Mouse (Mus musculus) hematopoietic stem cell, adult 5-6 weeks (primary cell): ENCODE results near the gene Zfp800. TPM values are rescaled to one million over a fixed set of nuclear protein-coding genes. Genes with fewer than 3 reads are reported as not detected.

Source experiments
- ATAC-seq, 2 experiments: fragments of 125-278 bp in 1 of 2; replicated peaks in 1 of 2; 2 replicates each; pipeline ENCODE4 v1.8.0; 2016 to 2017; ENCODE audit warnings: inconsistent platforms in 2 of 2, mild to moderate bottlenecking in 2 of 2, moderate number of reproducible peaks in 2 of 2, low read depth in 1 of 2, moderate TSS enrichment in 1 of 2; ENCODE audit not compliant: low FRiP score in 2 of 2, poor library complexity in 2 of 2, severe bottlenecking in 2 of 2, insufficient read depth in 1 of 2, low TSS enrichment in 1 of 2
- total RNA-seq: library from RNA; stranded (forward); fragments of 172-1452, 232-1000 nt; gene quantifications from 2 replicates; pipeline ENCODE4 v1.2.3, GENCODE M21; 2017

The Zfp800 gene
- total RNA-seq, 1 experiment from 2014 or later = 78.1 TPM

DNA sequence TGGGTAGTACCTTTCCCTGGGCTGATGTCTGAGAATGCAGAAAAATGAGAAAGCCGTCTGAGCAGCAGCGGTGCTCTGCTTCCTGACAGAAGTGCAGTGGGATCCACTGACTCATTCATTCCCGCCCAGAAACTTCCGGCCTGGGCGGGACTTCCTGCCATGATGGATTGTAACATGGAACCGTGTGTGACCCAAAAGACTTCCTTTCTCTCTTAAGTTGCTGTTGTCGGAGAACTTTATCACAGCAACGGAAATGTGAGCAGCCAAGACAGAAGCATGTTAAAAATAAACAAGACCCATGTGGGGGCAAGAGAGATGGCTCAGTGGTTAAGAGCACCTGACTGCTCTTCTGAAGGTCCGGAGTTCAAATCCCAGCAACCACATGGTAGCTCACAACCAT lies 12.2 kb upstream of the Zfp800 start:
- peak; percentile 73 to 92 for ATAC-seq

DNA sequence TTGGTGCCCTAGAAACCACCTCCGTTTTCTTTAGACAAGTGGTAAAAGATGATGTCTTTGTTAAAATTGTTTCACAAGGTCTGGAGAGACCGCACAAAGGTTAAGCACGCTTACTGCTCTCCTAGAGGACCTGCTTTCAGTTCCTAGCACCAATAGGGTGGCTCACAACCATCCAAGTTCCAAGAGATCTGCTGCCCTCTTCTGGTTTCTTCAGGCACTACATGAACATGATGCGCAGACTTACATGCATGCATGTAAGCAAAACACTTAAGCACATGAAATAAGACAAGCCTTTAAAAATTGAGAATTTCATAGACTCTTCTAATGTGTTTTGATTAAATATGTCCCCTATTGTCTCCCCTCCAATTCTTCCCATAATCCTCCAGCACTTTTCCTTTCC lies 2.0 kb upstream of the Zfp800 start:
- no peak for ATAC-seq

DNA sequence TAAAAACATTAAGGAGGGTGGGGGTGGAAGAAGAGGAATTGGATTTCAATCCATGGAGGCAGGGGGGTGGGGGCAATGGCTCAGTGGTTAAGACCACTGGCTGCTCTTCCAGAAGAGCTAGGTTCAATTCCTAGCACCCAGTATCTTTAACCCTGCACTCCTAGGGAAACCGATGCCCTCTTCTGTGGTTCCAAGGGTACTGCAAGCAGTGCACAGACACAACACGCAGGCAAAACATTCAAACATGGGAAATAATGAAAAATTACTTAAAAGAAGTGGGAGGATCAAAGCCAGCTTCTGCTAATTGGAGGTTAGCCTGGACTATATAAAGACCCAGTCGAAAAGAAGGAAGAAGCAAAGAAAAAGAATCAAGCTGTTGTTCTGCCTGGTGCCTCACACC lies 921 bp upstream of the Zfp800 start:
- no peak for ATAC-seq

DNA sequence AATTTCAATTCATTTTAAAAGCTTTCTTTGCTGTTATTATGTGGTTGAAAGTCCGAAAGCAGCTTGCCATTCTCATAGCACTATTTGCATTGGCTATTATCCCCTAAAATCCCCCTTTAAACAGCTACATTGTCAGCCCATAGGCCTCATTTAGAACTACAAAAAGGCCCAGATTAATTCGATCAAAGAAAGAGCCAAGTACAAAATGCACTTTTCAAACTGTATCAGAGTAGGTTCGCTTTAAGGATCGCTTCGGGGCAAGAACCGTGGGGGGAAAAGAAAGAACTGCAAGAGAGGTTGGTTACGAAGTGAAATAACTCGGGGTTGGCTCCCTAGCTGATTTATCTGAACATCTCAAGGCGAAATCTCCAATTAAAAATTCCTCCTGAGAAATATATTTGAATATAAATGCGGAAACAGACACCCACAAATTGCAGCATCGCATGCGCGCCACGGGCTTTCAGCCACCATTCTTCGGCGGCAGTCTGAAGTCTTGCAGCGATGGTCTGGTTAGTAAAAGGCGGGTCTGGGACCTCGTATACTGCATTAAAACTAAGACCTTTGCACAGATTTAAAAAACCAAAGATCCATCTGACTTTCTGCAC lies 850 bp downstream of the Zfp800 start:
- ATAC-seq = peak; percentile 40 to 52

DNA sequence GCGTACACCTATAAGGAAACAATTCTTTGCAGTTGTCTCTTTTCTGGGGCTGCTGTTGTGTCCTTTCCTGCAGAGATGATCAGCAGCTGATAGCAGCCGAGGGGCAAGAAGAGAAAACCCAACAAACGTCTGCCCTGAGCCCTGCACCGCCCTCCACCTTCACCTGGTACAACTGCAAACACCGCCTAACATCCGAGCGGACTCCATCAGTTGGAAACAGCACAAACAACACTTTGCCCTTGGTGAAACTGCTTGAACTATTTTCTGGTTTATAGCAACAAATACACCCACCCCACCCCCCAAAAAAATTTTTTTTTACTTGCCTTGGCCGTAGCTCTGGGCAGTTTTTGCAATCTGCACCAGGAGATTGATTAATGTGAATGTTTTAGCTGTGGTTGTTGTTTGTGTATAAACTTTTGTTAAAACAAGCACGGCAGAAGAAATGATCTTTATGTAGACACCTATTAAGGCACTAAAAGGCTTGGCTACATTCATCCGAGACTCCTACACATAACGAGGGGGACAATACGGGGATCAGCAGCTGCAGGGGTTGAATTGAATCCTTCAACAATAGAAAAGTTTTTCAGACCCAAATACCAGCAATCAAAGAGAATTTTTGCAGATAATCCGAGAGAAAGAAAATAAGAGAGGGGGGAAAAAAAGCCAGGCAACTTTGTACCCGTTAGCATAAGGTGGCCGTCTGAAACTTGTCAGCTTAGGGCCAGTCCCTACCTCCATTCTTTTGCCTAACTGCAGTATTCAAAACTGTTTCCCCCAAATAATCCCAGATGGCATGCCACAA lies 1.6 kb downstream of the Zfp800 start:
- ATAC-seq = no peak

DNA sequence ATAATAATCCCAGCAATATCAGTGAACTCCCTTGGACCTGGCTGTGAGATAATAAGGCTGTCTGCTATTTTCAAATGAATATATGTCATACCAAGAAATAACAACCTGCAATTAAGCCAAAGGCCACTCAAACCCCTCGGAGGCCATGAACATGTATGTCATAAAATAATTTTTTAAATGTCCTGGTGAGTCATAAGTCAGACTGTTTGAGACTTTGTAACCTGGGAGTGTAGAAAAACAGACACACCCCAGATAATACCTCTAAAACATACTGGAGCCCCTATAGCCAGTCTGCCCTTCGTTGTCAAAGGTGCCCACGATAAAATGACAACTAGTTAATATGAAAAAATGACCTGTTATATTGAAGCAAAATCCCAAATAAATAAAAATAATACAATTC lies 8.8 kb downstream of the Zfp800 start:
- ATAC-seq = no peak

DNA sequence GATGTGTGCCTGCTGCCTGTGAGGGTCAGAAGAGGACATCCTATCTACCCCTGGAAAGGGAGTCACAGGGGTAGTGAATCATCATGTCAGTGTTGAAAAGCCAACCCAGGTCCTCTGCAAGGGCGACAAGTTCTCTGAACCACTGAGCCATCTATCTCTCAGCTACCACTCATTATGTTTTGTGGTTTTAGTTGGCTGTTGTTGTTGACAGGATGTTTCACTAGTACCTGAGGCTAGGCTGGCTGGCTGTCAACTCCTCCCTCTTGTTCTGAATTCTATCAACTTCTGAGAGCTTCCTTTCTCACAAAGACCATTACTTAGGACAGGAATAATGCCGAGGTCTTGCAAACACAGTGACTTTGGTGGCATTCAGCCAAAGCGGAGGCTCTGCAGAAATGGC lies 12.6 kb downstream of the Zfp800 start:
- ATAC-seq = no peak

DNA sequence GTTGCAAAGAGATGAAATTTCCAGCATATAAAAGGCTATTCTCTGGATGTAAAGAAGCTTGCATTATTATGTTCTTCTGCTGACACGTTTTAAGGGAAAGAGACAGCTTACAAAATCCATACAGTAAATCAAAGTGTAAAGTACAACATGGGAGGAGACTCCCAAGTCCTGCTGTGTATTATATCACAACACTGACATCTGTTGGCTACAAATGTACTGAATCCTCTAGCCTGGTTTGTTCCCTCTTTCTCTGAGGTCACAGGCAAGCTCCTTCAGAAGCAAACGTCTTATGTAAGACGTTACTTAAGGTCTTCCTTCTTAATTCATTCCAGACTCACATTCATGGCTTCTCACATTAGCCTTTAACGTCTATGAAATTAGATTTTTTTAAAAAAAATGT lies 15.8 kb downstream of the Zfp800 start:
- peak; percentile 66 to 79 for ATAC-seq

DNA sequence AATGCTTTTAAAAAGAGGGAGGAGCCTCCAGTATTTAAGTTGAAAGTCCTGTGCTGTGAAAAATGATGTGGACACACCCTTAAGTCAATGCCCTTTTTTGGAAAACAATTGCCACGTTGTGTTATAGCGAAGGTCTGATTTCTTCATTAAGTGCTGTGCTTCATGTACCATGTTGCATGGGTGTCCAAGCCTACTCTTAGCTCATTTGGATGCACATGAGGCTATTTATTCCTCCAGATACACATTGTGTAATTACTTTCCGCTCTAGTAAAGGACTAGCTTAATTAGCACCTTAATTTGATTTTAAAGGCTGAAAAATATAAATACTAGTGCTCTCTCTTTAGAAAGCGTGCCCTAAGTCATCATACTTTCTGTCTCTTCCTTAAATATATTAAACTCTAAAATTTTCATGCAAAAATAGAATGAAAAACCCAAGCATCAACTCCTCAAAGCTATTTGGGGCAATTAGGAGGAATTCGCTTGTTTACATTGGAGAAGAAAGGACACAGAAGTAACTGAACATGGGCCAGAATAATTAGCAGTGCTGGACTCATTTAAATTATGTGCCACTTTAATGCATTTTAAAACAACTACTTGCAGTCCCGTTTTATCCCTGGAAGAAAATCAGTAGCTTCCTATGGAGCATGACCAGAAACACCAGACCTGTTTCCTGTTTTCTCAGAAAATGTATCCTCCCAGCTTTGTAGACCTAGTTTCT lies 27.7 kb downstream of the Zfp800 start:
- no peak for ATAC-seq

DNA sequence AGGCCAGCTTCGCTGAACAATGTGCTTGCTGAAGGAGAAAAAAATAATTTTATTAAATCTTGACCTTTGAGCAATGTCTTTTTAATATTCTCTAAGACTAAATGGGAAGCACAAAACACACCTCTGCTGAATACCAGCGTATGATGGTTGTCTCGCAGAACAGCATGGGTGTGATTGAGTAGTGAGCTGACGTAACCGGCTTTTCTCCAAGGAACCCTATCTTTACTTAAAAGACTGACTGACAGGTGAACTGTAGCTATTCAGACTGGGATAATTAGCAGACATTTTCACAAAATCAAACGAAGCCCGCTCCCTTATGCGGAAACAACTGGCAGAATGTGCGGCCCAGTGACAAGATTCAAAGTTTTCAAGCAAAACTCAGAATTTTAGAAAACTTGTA lies 30.2 kb downstream of the Zfp800 start:
- ATAC-seq = no peak

DNA sequence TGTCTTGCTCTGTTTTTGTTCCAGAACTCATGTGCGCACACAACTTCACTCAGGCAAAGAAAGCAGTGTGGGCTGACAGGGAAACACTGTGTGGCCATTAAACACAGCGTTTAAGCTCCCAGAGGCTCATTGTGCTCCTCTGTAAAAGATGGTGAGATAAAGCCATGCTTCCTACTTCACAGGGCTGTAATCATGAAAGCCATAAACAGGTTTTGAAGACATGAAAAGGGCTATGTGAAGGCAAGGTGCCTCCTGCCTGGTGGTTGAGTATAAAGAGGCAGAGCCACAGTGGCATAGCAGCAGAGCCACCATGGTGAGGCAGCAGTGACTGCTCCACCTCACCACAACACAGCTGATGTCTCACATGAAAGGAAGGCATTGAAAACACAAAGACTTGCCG lies 46.7 kb downstream of the Zfp800 start:
- ATAC-seq = no peak

DNA sequence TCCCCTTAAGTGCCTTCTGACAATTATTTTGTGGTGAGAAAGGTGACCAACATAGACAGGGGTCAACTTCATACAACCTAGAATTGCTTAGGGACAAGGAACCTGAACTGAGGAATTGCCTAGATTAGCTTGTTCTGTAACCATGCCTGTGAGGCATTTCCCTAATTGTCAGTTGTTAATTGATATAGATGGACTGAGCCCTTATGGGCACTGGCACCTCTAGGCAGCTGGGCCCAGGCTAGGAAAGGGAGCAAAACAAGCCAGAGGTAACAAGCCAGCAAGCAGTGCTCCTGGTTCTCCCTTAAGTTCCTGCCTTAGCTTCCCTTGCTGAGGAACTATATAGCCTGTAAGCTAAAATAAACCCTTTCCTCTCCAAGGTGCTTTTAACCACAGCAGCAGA lies 52.1 kb downstream of the Zfp800 start:
- ATAC-seq = no peak

DNA sequence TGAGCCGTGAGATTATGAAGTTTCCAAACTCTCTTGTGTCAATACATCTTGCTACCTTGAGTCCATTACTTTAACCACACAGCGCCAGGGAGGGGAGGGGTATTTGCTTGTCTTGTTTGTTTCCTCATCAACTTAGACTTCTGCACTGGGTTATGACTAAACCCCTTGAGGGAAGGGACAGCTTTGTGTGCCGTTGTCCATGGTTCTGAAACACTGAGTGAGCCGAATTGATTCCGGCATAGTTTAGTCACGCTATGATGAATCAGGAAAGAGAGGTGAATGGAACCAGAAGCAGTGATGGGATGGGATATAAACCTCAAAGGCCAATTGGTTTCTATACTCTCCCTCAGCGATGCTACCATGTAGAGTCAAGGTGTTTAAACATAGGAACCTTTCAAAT lies 52.6 kb downstream of the Zfp800 start:
- no peak for ATAC-seq

DNA sequence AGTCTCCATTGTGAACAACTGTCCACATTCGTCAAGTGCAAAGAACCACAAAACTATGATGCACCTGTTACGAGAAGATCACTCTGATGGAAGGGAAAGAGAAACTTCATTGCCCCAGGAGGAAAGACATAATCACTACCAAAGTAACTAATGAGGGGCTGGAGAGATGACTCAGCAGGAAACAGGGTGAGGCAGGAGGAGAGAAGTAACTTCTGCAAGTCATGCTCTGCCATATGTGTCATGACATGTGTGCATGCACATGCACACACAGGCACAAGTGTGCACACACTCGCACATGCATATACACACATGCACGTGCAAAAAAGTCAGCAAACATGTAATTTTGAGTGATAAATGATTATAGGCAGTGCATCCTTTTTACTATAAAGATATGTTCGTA lies 54.9 kb downstream of the Zfp800 start:
- peak; percentile 43 to 67 for ATAC-seq

DNA sequence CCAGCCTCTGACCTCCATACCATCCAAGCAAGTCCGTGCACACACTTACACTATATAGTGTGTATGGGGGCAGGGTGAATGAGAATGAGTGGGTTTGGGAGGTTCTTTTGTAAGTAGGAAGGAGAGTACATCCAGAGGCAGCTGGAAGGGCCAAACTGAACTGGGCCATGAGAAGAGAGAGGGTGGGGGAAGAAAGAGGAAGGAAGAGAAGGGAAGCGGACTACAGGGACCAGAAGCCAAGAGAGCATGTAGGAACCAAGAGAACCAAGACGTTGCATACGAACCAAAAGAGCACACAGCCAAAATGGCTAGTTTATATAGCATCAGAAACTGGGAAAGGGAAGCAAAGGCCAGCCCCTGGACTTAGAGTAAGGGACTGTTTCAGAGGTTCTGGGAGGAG lies 56.6 kb downstream of the Zfp800 start:
- 0 out of 4 replicates have a peak, but pooled peaks of 1 of the 2 experiments have one; percentile 26 for ATAC-seq

DNA sequence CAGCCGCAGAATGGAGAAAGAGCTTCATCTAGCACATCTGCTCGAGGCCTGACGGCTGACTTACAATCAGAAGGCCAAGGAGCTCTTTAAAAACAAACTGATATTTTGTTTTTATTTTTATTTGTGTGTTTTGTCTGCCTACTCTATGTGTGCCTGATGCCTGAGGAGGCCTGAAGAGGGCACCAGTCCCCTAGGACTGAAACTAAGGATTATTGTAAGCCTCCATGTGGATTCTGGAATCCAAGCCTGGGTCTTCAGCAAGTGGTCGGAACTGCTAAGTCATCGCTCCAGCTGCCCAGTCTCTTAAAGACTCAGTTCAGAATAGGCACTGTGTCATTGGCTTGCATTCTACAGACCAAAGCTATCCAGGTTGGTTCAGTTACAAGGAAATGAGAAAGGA lies 58.4 kb downstream of the Zfp800 start:
- ATAC-seq = no peak

DNA sequence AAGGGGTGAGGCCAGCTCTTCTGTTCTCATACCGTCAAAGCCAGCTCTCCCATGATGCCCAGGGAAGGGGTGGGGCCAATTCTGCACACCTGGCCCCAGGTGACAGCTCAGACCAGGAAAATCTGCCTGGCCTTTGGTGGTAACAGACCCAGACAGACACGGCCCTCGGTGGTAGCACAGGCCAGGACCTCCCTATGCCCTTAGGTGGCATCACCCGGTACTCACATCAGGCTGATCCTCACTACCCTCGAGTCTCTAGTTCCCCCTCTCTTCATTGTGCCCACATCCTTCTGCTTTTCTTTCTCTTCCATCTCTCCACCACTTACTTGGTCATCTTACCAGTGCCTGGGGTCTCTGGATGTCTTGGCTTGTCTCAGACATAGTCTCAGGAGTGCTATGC lies 64.1 kb downstream of the Zfp800 start:
- no peak for ATAC-seq

DNA sequence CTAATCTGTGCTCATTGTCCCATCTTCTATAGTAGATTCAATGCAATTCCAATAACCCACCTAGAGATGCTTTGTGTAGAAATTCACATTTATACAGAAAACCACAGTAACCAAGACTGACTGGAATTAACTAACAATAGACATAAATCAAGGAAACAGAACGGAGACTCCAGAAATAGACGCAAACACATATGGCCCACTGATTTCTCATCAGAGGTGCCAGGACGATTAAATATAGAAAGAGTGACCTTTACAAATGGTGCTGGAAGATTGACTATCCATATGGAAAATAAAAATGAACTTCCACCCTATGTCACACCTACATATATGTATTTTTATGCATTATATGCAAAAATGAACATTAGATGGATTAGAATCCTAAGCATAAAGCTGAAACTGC lies 65.3 kb downstream of the Zfp800 start:
- ATAC-seq = no peak
